Mouse (Mus musculus): ENCODE data around the gene Ethe1. TPM values are rescaled to one million over a fixed set of nuclear protein-coding genes. Genes with fewer than 3 reads are reported as not detected.

Gene Ethe1
- polyA plus RNA-seq, 1 experiment from 2014 or later, result 48.4 TPM

- peaks cover 58% of the 10 kb centered on the region for H3K27me3 ChIP-seq
- 58% methylated on average over 13 of the region's 13 CpGs for WGBS
- H3K9ac ChIP-seq, result no peak overlapping the region
- no peaks in the 10 kb centered on the region for H3K36me3 ChIP-seq
- H3K4me2 ChIP-seq, result no peak overlapping the region
- no peak overlapping the region for H3K27ac ChIP-seq
- H3K4me3 ChIP-seq (replicated peaks), result no peak overlapping the region
- ATAC-seq (replicated peaks; ENCODE audit: low FRiP score), result no peak
- no peaks in the 10 kb centered on the region for H3K9me3 ChIP-seq (replicated peaks)
- peaks cover 31% of the 10 kb centered on the region for H3K4me1 ChIP-seq
These were observed 53.1 kb downstream of the Ethe1 start for GRCm38 (mm10) chr7:24640450-24640849.

- Histone ChIP-seq H3K27me3 (peaks cover 37% of the 10 kb centered on the region), H3K4me3 (replicated peaks) (no peak overlapping the region), H3K4me1 (peaks cover 18% of the 10 kb centered on the region), H3K9me3 (replicated peaks) (no peaks in the 10 kb centered on the region), H3K27ac (no peak overlapping the region), H3K36me3 (no peaks in the 10 kb centered on the region), H3K4me2 (no peak overlapping the region), H3K9ac (no peak overlapping the region)
- 8% methylated on average over 9 of the region's 9 CpGs for WGBS
- no peak for ATAC-seq (replicated peaks; ENCODE audit: low FRiP score)
These were observed 55.1 kb downstream of the Ethe1 start for GRCm38 (mm10) chr7:24642491-24642890.

- H3K27ac ChIP-seq, result no peak overlapping the region
- H3K4me3 ChIP-seq (replicated peaks), result no peak overlapping the region
- 0 out of 2 replicates have a peak, but pooled peaks cover 5% of the 10 kb centered on the region for H3K4me1 ChIP-seq
- no peak overlapping the region for H3K9ac ChIP-seq
- H3K4me2 ChIP-seq, result no peak overlapping the region
- H3K9me3 ChIP-seq (replicated peaks), result no peaks in the 10 kb centered on the region
- WGBS, result 74% methylated on average over 6 of the region's 6 CpGs
- no peaks in the 10 kb centered on the region for H3K36me3 ChIP-seq
- H3K27me3 ChIP-seq, result peaks cover 17% of the 10 kb centered on the region
- no peak for ATAC-seq (replicated peaks; ENCODE audit: low FRiP score)
These were observed 57.1 kb downstream of the Ethe1 start for GRCm38 (mm10) chr7:24644492-24644891.

- Histone ChIP-seq H3K4me1 (0 out of 2 replicates have a peak, but pooled peaks cover 5% of the 10 kb centered on the region), H3K4me3 (replicated peaks) (no peak overlapping the region), H3K9ac (no peak overlapping the region), H3K27me3 (peaks cover 12% of the 10 kb centered on the region), H3K27ac (no peak overlapping the region), H3K9me3 (replicated peaks) (no peaks in the 10 kb centered on the region), H3K4me2 (no peak overlapping the region), H3K36me3 (no peaks in the 10 kb centered on the region)
- WGBS, result 72% methylated on average over 7 of the region's 7 CpGs
- ATAC-seq (replicated peaks; ENCODE audit: low FRiP score), result no peak
These were observed 57.7 kb downstream of the Ethe1 start for GRCm38 (mm10) chr7:24644996-24645395.

- Histone ChIP-seq H3K9ac (no peak overlapping the region), H3K4me3 (replicated peaks) (no peak overlapping the region), H3K36me3 (no peaks in the 10 kb centered on the region), H3K27me3 (0 out of 2 replicates have a peak, but pooled peaks cover 3% of the 10 kb centered on the region), H3K9me3 (replicated peaks) (no peaks in the 10 kb centered on the region), H3K27ac (no peak overlapping the region), H3K4me2 (no peak overlapping the region), H3K4me1 (no peaks in the 10 kb centered on the region)
- no peak for ATAC-seq (replicated peaks; ENCODE audit: low FRiP score)
- 72% methylated on average over 7 of the region's 7 CpGs for WGBS
These were observed 59.1 kb downstream of the Ethe1 start for GRCm38 (mm10) chr7:24646486-24646885.

GRCm38 (mm10) chr7:24653681-24654080 lies 66.3 kb downstream of the Ethe1 start:
- no peak for ATAC-seq (replicated peaks; ENCODE audit: low FRiP score)
- Histone ChIP-seq H3K36me3 (no peaks in the 10 kb centered on the region), H3K9me3 (replicated peaks) (no peaks in the 10 kb centered on the region), H3K27ac (no peak overlapping the region), H3K4me1 (no peaks in the 10 kb centered on the region), H3K4me2 (no peak overlapping the region), H3K27me3 (no peaks in the 10 kb centered on the region), H3K9ac (no peak overlapping the region), H3K4me3 (replicated peaks) (no peak overlapping the region)
- WGBS, result 24% methylated on average over 7 of the region's 7 CpGs

Other genes starting within 250 kb of the Ethe1 start
- 0.28 TPM in 1 of 2 replicates, not detected in the other for gene Lypd5, start 238.3 kb upstream of the Ethe1 start, polyA plus RNA-seq (2015; fragmentation: Nextera tagmentation; extraction: Ambion mirVana)
- 4.9 and 5.5 TPM in 2 replicates for gene Kcnn4, start 217.3 kb upstream of the Ethe1 start, polyA plus RNA-seq (2015; fragmentation: Nextera tagmentation; extraction: Ambion mirVana)
- 28.0 and 32.8 TPM in 2 replicates for gene Smg9, start 187.9 kb upstream of the Ethe1 start, polyA plus RNA-seq (2015; fragmentation: Nextera tagmentation; extraction: Ambion mirVana)
- not detected in 2 replicates for gene Irgc1, start 135.2 kb upstream of the Ethe1 start, polyA plus RNA-seq (2015; fragmentation: Nextera tagmentation; extraction: Ambion mirVana)
- 14.4 and 15.3 TPM in 2 replicates for gene Plaur, start 125.1 kb upstream of the Ethe1 start, polyA plus RNA-seq (2015; fragmentation: Nextera tagmentation; extraction: Ambion mirVana)
- gene Cadm4, start 105.5 kb upstream of the Ethe1 start, polyA plus RNA-seq (2015; fragmentation: Nextera tagmentation; extraction: Ambion mirVana), result 6.8 and 7.3 TPM in 2 replicates
- 61.6 and 66.6 TPM in 2 replicates for gene Zfp428, start 80.5 kb upstream of the Ethe1 start, polyA plus RNA-seq (2015; fragmentation: Nextera tagmentation; extraction: Ambion mirVana)
- gene AC161166.1, start 75.1 kb upstream of the Ethe1 start, polyA plus RNA-seq (2015; fragmentation: Nextera tagmentation; extraction: Ambion mirVana), result 0.48 and 0.68 TPM in 2 replicates
- gene Irgq, start 56.9 kb upstream of the Ethe1 start, polyA plus RNA-seq (2015; fragmentation: Nextera tagmentation; extraction: Ambion mirVana), result 7.4 and 8.3 TPM in 2 replicates
- 0.31 and 0.33 TPM in 2 replicates for gene Pinlyp, start 41.4 kb upstream of the Ethe1 start, polyA plus RNA-seq (2015; fragmentation: Nextera tagmentation; extraction: Ambion mirVana)
- gene Xrcc1, start 41.3 kb upstream of the Ethe1 start, polyA plus RNA-seq (2015; fragmentation: Nextera tagmentation; extraction: Ambion mirVana), result 117 and 137 TPM in 2 replicates
- 4.0 and 5.5 TPM in 2 replicates for gene Zfp575, start 98 bp downstream of the Ethe1 start, polyA plus RNA-seq (2015; fragmentation: Nextera tagmentation; extraction: Ambion mirVana)
- 0.15 and 0.17 TPM in 2 replicates for gene Phldb3, start 23.2 kb downstream of the Ethe1 start, polyA plus RNA-seq (2015; fragmentation: Nextera tagmentation; extraction: Ambion mirVana)
- gene Lypd3, start 49.0 kb downstream of the Ethe1 start, polyA plus RNA-seq (2015; fragmentation: Nextera tagmentation; extraction: Ambion mirVana), result 1.0 and 1.2 TPM in 2 replicates
- not detected in 2 replicates for gene Tex101, start 89.1 kb downstream of the Ethe1 start, polyA plus RNA-seq (2015; fragmentation: Nextera tagmentation; extraction: Ambion mirVana)
- not detected in 2 replicates for gene BC049730, start 121.7 kb downstream of the Ethe1 start, polyA plus RNA-seq (2015; fragmentation: Nextera tagmentation; extraction: Ambion mirVana)
- gene Gm4763, start 139.4 kb downstream of the Ethe1 start, polyA plus RNA-seq (2015; fragmentation: Nextera tagmentation; extraction: Ambion mirVana), result not detected in 2 replicates
- gene Cd177, start 172.8 kb downstream of the Ethe1 start, polyA plus RNA-seq (2015; fragmentation: Nextera tagmentation; extraction: Ambion mirVana), result 0.36 and 0.38 TPM in 2 replicates
- gene Ceacam10, start 189.7 kb downstream of the Ethe1 start, polyA plus RNA-seq (2015; fragmentation: Nextera tagmentation; extraction: Ambion mirVana), result not detected in 2 replicates

All from kidney, embryonic 15.5 days (tissue).